Mouse (Mus musculus) liver, embryonic 14.5 days (tissue): ENCODE data around the gene Dok3. TPM values are rescaled to one million over a fixed set of nuclear protein-coding genes. Genes with fewer than 3 reads are reported as not detected.

Experiments used
- ATAC-seq: fragments of 200-750 bp; cut with Nextera tagmentation; 2 replicates; pipeline ENCODE4 v1.8.0; 2017; ENCODE audit warnings: moderate number of reproducible peaks, mild to moderate bottlenecking, moderate library complexity; ENCODE audit not compliant: insufficient read depth
- DNase-seq, 3 experiments: peaks; one replicate each; pipeline ENCODE4 v3.0.0-alpha.2; 2012 to 2013; ENCODE audit warnings: low read depth in 3 of 3, low spot score in 3 of 3
- H3K27ac ChIP-seq: fragments of 300-500 bp; sonication (generic); 2 replicates; pipeline ENCODE4 v1.5.1; 2014; ENCODE audit warnings: moderate library complexity, mild to moderate bottlenecking, control low read depth, inconsistent platforms
- H3K27me3 ChIP-seq: fragments of 300-500 bp; sonication (generic); 2 replicates; pipeline ENCODE4 v1.6.1; 2014; ENCODE audit warnings: mild to moderate bottlenecking, low read length, moderate library complexity; ENCODE audit not compliant: control insufficient read depth, insufficient read depth
- H3K36me3 ChIP-seq: fragments of 300-500 bp; sonication (generic); replicated peaks from 2 replicates; pipeline ENCODE4 v1.6.1; 2014; ENCODE audit warnings: low read depth; ENCODE audit not compliant: control insufficient read depth, insufficient read depth
- H3K4me1 ChIP-seq, 2 experiments: fragments of 200-500 bp in 1 of 2; fragments of 300-500 bp in 1 of 2; sonication (generic) in 1 of 2; replicated peaks; 2 replicates each; pipeline ENCODE4 v1.6.1; 2012 to 2014; ENCODE audit warnings: antibody characterized with exemption in 1 of 2, inconsistent platforms in 1 of 2, low read length in 1 of 2; ENCODE audit not compliant: control insufficient read depth in 2 of 2, insufficient read depth in 2 of 2
- H3K4me2 ChIP-seq: fragments of 300-500 bp; sonication (generic); 2 replicates; pipeline ENCODE4 v1.6.1; 2014; ENCODE audit warnings: low read depth, mild to moderate bottlenecking, control low read depth, moderate library complexity
- H3K4me3 ChIP-seq, 2 experiments: fragments of 200-500 bp in 1 of 2; fragments of 300-500 bp in 1 of 2; sonication (generic) in 1 of 2; 2 replicates each; pipeline ENCODE4 v1.5.1; 2012 to 2014; ENCODE audit warnings: low read depth in 2 of 2, low read length in 2 of 2, mild to moderate bottlenecking in 2 of 2, control low read depth in 1 of 2, inconsistent platforms in 1 of 2, moderate library complexity in 1 of 2; ENCODE audit not compliant: insufficient read depth in 1 of 2
- H3K9ac ChIP-seq: fragments of 300-500 bp; sonication (generic); replicated peaks from 2 replicates; pipeline ENCODE4 v1.6.1; 2014; ENCODE audit warnings: mild to moderate bottlenecking, control low read depth, moderate library complexity
- H3K9me3 ChIP-seq: fragments of 300-500 bp; sonication (generic); 2 replicates; pipeline ENCODE4 v1.6.1; 2016; ENCODE audit warnings: low read length, mixed read lengths; ENCODE audit not compliant: control insufficient read depth
- CTCF ChIP-seq: IDR thresholded peaks from 2 replicates; pipeline ENCODE4 v1.5.1; 2016; ENCODE audit warnings: antibody characterized with exemption, low read depth, control low read depth
- EP300 ChIP-seq: IDR thresholded peaks from 2 replicates; pipeline ENCODE4 v1.6.1; 2016; ENCODE audit warnings: antibody characterized with exemption, low read depth
- WGBS: fragments of 180-500 bp; shearing (Covaris S2); extraction: QIAGEN DNeasy Blood & Tissue Kit; methylation state at CpG from one replicate; pipeline ENCODE4 v1.1.7; 2014; ENCODE audit not compliant: insufficient replicate concordance; 5-methylcytosine and 5-hydroxymethylcytosine counted together
- polyA plus RNA-seq, 2 experiments: library from polyadenylated mRNA; depleted of rRNA in 1 of 2; stranded (reverse) in 1 of 2; unstranded in 1 of 2; fragments of >200 nt; fragmentation: Nextera tagmentation in 1 of 2; extraction: Ambion mirVana in 1 of 2; gene quantifications; 2 replicates each; pipeline versions ENCODE4 v1.2.1 to v1.2.3; 2012 to 2014

Dok3 gene
- polyA plus RNA-seq, 2 experiments = 2.9 to 4.7 TPM

DNA sequence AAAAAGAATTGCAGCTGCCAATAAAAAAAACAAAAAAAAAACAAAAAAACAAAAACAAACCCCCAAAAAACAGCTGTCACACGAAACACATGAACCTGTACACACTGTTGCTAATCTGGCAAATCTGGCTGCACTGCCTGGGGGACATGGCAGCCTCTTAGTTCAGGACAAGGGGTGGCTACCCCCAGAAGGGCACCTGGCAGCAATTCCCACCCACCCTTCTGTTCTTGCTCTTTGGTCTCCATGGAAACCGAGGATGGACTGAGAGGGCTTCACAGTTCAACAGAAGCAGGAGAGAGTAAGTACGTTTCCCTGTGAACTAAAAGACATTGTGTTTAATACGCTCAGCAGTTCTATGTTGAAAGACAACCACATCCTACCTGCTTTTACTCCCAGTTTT lies 33.4 kb downstream of the Dok3 start:
- H3K4me1 ChIP-seq = no peaks in the 10 kb centered on the region
- H3K4me2 ChIP-seq = no peak overlapping the region
- no peak overlapping the region for H3K9ac ChIP-seq
- no peak for DNase-seq
- ATAC-seq = no peak
- WGBS = 47% methylated on average over 4 of the region's 4 CpGs
- TF ChIP-seq EP300 (no peak), CTCF (no peak)
- H3K27ac ChIP-seq = no peak overlapping the region
- no peaks in the 10 kb centered on the region for H3K36me3 ChIP-seq
- H3K9me3 ChIP-seq = no peaks in the 10 kb centered on the region
- H3K27me3 ChIP-seq = no peaks in the 10 kb centered on the region; the same call in 1 of the 2 replicates
- H3K4me3 ChIP-seq = no peak overlapping the region

DNA sequence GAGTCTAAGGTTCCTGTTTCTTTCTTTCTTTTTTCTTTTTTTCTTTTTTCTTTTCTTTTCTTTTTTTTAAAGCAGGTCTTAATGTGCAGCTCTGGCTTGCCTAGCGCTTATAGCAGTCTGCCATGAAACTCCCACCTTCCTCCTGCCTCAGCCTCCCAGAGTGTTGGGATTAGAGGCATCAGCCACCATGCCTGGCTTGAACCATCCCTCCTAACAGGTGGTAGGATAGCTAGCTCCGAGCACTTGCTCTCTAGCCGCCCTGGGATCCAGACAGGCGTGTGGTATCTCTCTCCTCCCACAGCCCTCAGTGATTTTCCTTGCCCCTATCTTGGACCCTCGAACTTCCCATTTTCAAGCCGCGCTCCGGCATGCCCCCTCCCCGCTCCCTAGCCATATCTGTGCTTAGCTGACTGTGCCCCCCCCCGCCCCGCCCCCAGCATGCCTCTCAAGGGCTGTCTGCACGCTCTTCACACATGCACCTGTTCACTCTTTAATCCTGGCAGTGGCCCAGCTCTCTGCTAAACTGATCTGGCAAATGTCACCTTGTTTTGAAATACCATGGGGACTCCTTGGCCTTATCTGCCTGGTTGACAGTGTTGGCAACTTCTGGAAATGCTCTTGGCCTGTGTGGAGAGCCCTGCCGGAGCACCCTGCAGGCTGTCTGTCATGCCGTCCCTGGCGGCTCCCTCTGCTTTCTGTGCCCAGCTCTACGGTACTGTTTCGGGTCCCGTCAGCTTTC lies 34.0 kb downstream of the Dok3 start:
- TF ChIP-seq EP300 (no peak), CTCF (no peak)
- Histone ChIP-seq H3K9me3 (no peaks in the 10 kb centered on the region), H3K4me3 (no peak overlapping the region), H3K9ac (no peak overlapping the region), H3K27ac (no peak overlapping the region), H3K4me2 (no peak overlapping the region), H3K4me1 (no peaks in the 10 kb centered on the region), H3K36me3 (no peaks in the 10 kb centered on the region), H3K27me3 (no peaks in the 10 kb centered on the region; the same call in 1 of the 2 replicates)
- ATAC-seq (no peak), DNase-seq (no peak)
- 12% methylated on average over 18 of the region's 18 CpGs for whole genome bisulfite sequencing

DNA sequence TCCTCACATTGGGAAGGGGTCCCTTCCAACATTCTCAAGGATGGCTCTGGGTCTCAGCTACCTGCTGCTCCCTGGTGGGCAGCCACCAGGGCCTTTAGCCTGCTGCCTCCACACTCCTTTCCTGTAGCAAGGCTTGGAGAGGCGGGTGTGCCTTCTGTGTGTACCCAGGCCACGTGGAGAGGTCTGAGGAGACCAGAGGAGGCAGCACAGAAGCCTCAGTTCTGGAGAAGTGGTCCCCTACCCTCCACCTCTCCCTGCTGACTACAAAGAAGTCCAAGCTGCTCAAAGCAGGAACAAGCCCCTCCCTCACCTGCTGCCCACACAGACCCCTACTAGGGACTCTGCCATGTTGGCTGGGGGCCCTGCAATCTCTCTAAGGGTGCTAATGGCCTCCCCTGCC lies 34.8 kb downstream of the Dok3 start:
- Histone ChIP-seq H3K36me3 (no peaks in the 10 kb centered on the region), H3K9me3 (no peaks in the 10 kb centered on the region), H3K4me1 (no peaks in the 10 kb centered on the region), H3K27me3 (peaks cover under 1% of the 10 kb centered on the region; the same call in 1 of the 2 replicates), H3K27ac (no peak overlapping the region), H3K9ac (no peak overlapping the region), H3K4me2 (no peak overlapping the region), H3K4me3 (no peak overlapping the region)
- DNase-seq (no peak), ATAC-seq (no peak)
- WGBS = 22% methylated on average over 2 of the region's 2 CpGs
- TF ChIP-seq CTCF (no peak), EP300 (no peak)

DNA sequence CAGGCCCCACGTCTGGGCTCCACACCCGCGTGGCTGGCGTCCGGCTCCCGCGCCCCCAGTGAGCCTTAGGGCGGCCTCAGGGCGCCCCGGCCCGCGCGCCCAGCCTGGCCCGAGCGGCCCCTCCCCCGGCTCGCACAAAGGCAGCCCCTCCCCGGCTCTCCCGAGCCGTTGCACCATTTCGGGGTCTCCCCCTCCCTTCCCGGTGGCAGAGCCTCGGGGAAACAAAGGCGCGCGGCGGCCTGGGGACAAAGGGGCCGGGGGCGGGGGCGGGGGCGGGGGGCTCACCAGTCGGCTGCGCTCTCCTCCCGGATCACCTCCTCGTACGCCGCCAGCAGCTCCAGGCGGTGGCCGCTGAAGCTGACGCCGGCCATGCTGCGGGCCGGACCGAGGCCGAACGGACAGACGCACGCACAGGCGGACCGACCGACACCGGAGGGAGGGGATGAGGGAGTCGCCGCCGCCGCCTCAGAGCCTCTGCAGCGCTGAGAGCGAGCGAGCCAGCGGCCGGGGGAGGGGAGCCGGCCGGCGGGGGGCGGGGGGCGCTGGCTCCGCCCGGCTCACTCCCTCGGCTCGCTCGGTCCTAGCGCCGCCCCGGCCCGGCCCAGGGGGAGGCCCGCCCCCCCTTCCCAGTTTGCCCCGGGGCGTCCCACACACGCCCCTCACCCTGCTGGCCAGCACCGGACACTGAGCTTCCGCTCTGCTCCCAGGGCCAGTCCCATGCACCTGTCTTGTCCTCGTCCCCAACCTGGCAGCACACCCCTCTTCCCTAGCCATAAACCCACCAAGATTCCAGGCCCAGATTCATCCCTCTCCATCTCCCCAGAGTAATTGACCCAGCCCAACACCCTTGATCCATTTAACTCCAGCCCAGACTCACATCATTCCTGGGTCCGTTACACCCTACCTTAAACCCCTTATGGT lies 41.3 kb downstream of the Dok3 start, which contains the start of gene Dbn1:
Gene Dbn1 (minus strand): TSS at position 534 of the 921 bp plus-strand sequence.
- Histone ChIP-seq H3K4me3 (peak within 1 kb of the TSS; percentile 52 to 55), H3K4me2 (peak within 1 kb of the TSS; percentile 61), H3K9me3 (no peaks in the 10 kb centered on the region), H3K27me3 (peaks cover 51% of the 10 kb centered on the region), H3K36me3 (no peaks in the 10 kb centered on the region), H3K4me1 (no peaks in the 10 kb centered on the region; a peak in 1 of 4 replicates), H3K27ac (no peak within 1 kb of the TSS), H3K9ac (peak within 1 kb of the TSS; percentile 31)
- 2% methylated on average over 49 of the region's 83 CpGs for WGBS
- ATAC-seq = peak; percentile 43; the same call in 1 of the 2 replicates
- DNase-seq = no peak
- TF ChIP-seq EP300 (no peak), CTCF (no peak)
